Mouse (Mus musculus) thymus, adult 2 months (tissue): Measurements from ENCODE around the gene Gmpr2. TPM values are rescaled to one million over a fixed set of nuclear protein-coding genes. Genes with fewer than 3 reads are reported as not detected.

Experiments used
- DNase-seq: peaks from one replicate; pipeline ENCODE4 v3.0.0; 2021
- H3K27ac ChIP-seq: fragments of 200-500 bp; 2 replicates; pipeline ENCODE4 v1.5.1; 2012; ENCODE audit warnings: low read length, control low read depth; ENCODE audit not compliant: control insufficient read depth, insufficient read depth
- H3K27me3 ChIP-seq: fragments of 200-500 bp; 2 replicates; pipeline ENCODE4 v1.6.1; 2012; ENCODE audit warnings: mild to moderate bottlenecking, low read length, moderate library complexity, mixed read lengths; ENCODE audit not compliant: control insufficient read depth, insufficient read depth
- H3K36me3 ChIP-seq: fragments of 200-500 bp; 2 replicates; pipeline ENCODE4 v1.6.1; 2012; ENCODE audit warnings: mild to moderate bottlenecking, low read length, moderate library complexity; ENCODE audit not compliant: control insufficient read depth, insufficient read depth
- H3K4me1 ChIP-seq: fragments of 200-500 bp; replicated peaks from 2 replicates; pipeline ENCODE4 v1.6.1; 2012; ENCODE audit warnings: low read length; ENCODE audit not compliant: control insufficient read depth, insufficient read depth
- H3K4me3 ChIP-seq: fragments of 200-500 bp; 2 replicates; pipeline ENCODE4 v1.5.1; 2012; ENCODE audit warnings: mild to moderate bottlenecking, low read length, control low read depth, moderate library complexity; ENCODE audit not compliant: control insufficient read depth, insufficient read depth
- CTCF ChIP-seq: fragments of 200-500 bp; IDR thresholded peaks from 2 replicates; pipeline ENCODE4 v1.5.1; 2012; ENCODE audit warnings: mild to moderate bottlenecking, control low read depth, low read length, moderate library complexity, borderline replicate concordance; ENCODE audit not compliant: control insufficient read depth, poor library complexity, insufficient read depth; ENCODE audit errors: extremely low read depth
- POLR2A ChIP-seq: fragments of 200-500 bp; IDR thresholded peaks from 2 replicates; pipeline ENCODE4 v1.6.1; 2012; ENCODE audit warnings: mild to moderate bottlenecking, low read length, control low read depth, moderate library complexity; ENCODE audit not compliant: control insufficient read depth, poor library complexity, insufficient read depth; ENCODE audit errors: extremely low read depth
- WGBS: fragments of 180-500 bp; shearing (Covaris S2); methylation state at CpG from one replicate; pipeline ENCODE4 v1.1.7; 2018; 5-methylcytosine and 5-hydroxymethylcytosine counted together
- polyA plus RNA-seq: library from polyadenylated mRNA; depleted of rRNA; stranded (reverse); fragments of >200 nt; gene quantifications from 2 replicates; pipeline ENCODE4 v1.2.3, GENCODE M21; 2012; rRNA removed

Gene Gmpr2
- polyA plus RNA-seq, 1 experiment: 40.9 TPM

GRCm38 (mm10) chr14:55721700-55722437, 50.1 kb downstream of the Gmpr2 start, which contains the start of gene Rabggta:
Gene Rabggta (minus strand): TSS chr14:55722263.
- WGBS: under 1% methylated on average over 50 of the region's 50 CpGs
- peaks cover 22% of the 10 kb centered on the region for H3K4me1 ChIP-seq

GRCm38 (mm10) chr14:55722438-55722945, 50.8 kb downstream of the Gmpr2 start:
- peak; percentile 9 for DNase-seq
- Histone ChIP-seq H3K27ac (peak overlapping the region; percentile 49), H3K36me3 (no peaks in the 10 kb centered on the region), H3K27me3 (no peaks in the 10 kb centered on the region), H3K4me1 (peaks cover 22% of the 10 kb centered on the region), H3K4me3 (peak overlapping the region; percentile 78)
- no peak for TF ChIP-seq CTCF
- TF ChIP-seq POLR2A: no peak
- 35% methylated on average over 8 of the region's 8 CpGs for WGBS

More at GRCm38 (mm10) chr14:55721700-55722437, 50.1 kb downstream of the Gmpr2 start, which contains the start of gene Rabggta:
- peak; percentile 95 for DNase-seq
- Histone ChIP-seq H3K27me3 (no peaks in the 10 kb centered on the region), H3K4me3 (peak within 1 kb of the TSS; percentile 78), H3K36me3 (0 out of 2 replicates have a peak, but pooled peaks cover 3% of the 10 kb centered on the region), H3K27ac (peak within 1 kb of the TSS; percentile 55)
- peak; percentile 62; the same call in 1 of the 2 replicates for TF ChIP-seq POLR2A
- TF ChIP-seq CTCF: peak; percentile 95

GRCm38 (mm10) chr14:55723433-55723832, 51.7 kb downstream of the Gmpr2 start:
- TF ChIP-seq CTCF (no peak), POLR2A (no peak)
- Histone ChIP-seq H3K4me1 (peaks cover 22% of the 10 kb centered on the region), H3K27me3 (no peaks in the 10 kb centered on the region), H3K4me3 (no peak overlapping the region), H3K27ac (0 out of 2 replicates have a peak overlapping the region, but pooled peaks have one; percentile 22), H3K36me3 (no peaks in the 10 kb centered on the region)
- no peak for DNase-seq
- WGBS: 92% methylated on average over 7 of the region's 7 CpGs

- Histone ChIP-seq H3K27me3 (no peaks in the 10 kb centered on the region), H3K36me3 (no peaks in the 10 kb centered on the region), H3K4me3 (no peak overlapping the region), H3K4me1 (peaks cover 22% of the 10 kb centered on the region), H3K27ac (peak overlapping the region; percentile 92)
- peak; percentile 23; the same call in 1 of the 2 replicates for TF ChIP-seq POLR2A
- TF ChIP-seq CTCF: no peak
- DNase-seq: peak; percentile 81
- 5% methylated on average over 8 of the region's 8 CpGs for WGBS
Observed at GRCm38 (mm10) chr14:55724411-55724871, 52.7 kb downstream of the Gmpr2 start.

GRCm38 (mm10) chr14:55726261-55726660, 54.5 kb downstream of the Gmpr2 start:
- peaks cover 22% of the 10 kb centered on the region for H3K4me1 ChIP-seq
- no peak for DNase-seq
- TF ChIP-seq CTCF (no peak), POLR2A (no peak)
- no peaks in the 10 kb centered on the region for H3K27me3 ChIP-seq
- no peaks in the 10 kb centered on the region for H3K36me3 ChIP-seq
- no peak overlapping the region for H3K27ac ChIP-seq
- H3K4me3 ChIP-seq: no peak overlapping the region

- Histone ChIP-seq H3K27ac (no peak overlapping the region), H3K36me3 (no peaks in the 10 kb centered on the region), H3K4me3 (no peak overlapping the region), H3K27me3 (no peaks in the 10 kb centered on the region), H3K4me1 (peaks cover 15% of the 10 kb centered on the region)
- no peak for DNase-seq
- 56% methylated on average over 8 of the region's 8 CpGs for WGBS
- TF ChIP-seq POLR2A (no peak), CTCF (no peak)
Observed at GRCm38 (mm10) chr14:55727889-55728685, 56.3 kb downstream of the Gmpr2 start.

Other genes starting within 250 kb of the Gmpr2 start
- gene Dhrs4, start 193.2 kb upstream of the Gmpr2 start, polyA plus RNA-seq: 38.3 and 46.8 TPM in 2 replicates
- gene Carmil3, start 181.3 kb upstream of the Gmpr2 start, polyA plus RNA-seq: 20.6 and 25.4 TPM in 2 replicates
- 0.98 and 1.0 TPM in 2 replicates for gene Cpne6, start 161.5 kb upstream of the Gmpr2 start, polyA plus RNA-seq
- 0.50 and 0.70 TPM in 2 replicates for gene Nrl, start 147.0 kb upstream of the Gmpr2 start, polyA plus RNA-seq
- 13.2 and 13.3 TPM in 2 replicates for gene Pck2, start 131.7 kb upstream of the Gmpr2 start, polyA plus RNA-seq
- 76.8 and 77.7 TPM in 2 replicates for gene Dcaf11, start 111.9 kb upstream of the Gmpr2 start, polyA plus RNA-seq
- 8.2 and 8.3 TPM in 2 replicates for gene A730061H03Rik, start 111.5 kb upstream of the Gmpr2 start, polyA plus RNA-seq
- 1.7 and 20.2 TPM in 2 replicates for gene Fitm1, start 96.3 kb upstream of the Gmpr2 start, polyA plus RNA-seq
- 129 and 136 TPM in 2 replicates for gene Psme1, start 93.8 kb upstream of the Gmpr2 start, polyA plus RNA-seq
- gene Emc9, start 86.6 kb upstream of the Gmpr2 start, polyA plus RNA-seq: 7.4 and 13.4 TPM in 2 replicates
- 98.7 and 104 TPM in 2 replicates for gene Psme2, start 80.8 kb upstream of the Gmpr2 start, polyA plus RNA-seq
- 84.0 and 89.3 TPM in 2 replicates for gene Rnf31, start 80.2 kb upstream of the Gmpr2 start, polyA plus RNA-seq
- 135 and 162 TPM in 2 replicates for gene Irf9, start 68.4 kb upstream of the Gmpr2 start, polyA plus RNA-seq
- gene Rec8, start 53.9 kb upstream of the Gmpr2 start, polyA plus RNA-seq: 2.9 and 3.7 TPM in 2 replicates
- 68.1 and 71.6 TPM in 2 replicates for gene Ipo4, start 36.0 kb upstream of the Gmpr2 start, polyA plus RNA-seq
- gene Gm49378, start 34.0 kb upstream of the Gmpr2 start, polyA plus RNA-seq: 10.2 and 10.9 TPM in 2 replicates
- 98.1 and 102 TPM in 2 replicates for gene Tm9sf1, start 28.1 kb upstream of the Gmpr2 start, polyA plus RNA-seq
- 2.2 and 2.6 TPM in 2 replicates for gene Tssk4, start 21.8 kb upstream of the Gmpr2 start, polyA plus RNA-seq
- 34.7 and 45.8 TPM in 2 replicates for gene Mdp1, start 11.4 kb upstream of the Gmpr2 start, polyA plus RNA-seq
- 292 and 416 TPM in 2 replicates for gene Nedd8, start 183 bp downstream of the Gmpr2 start, polyA plus RNA-seq
- 51.5 and 51.9 TPM in 2 replicates for gene Tinf2, start 9.9 kb downstream of the Gmpr2 start, polyA plus RNA-seq
- gene Tgm1, start 42.0 kb downstream of the Gmpr2 start, polyA plus RNA-seq: 7.2 and 8.2 TPM in 2 replicates
- 80.5 and 84.9 TPM in 2 replicates for gene Rabggta, start 50.3 kb downstream of the Gmpr2 start, polyA plus RNA-seq
- 78.9 and 93.5 TPM in 2 replicates for gene Dhrs1, start 73.7 kb downstream of the Gmpr2 start, polyA plus RNA-seq
- 41.5 and 43.6 TPM in 2 replicates for gene Nop9, start 73.8 kb downstream of the Gmpr2 start, polyA plus RNA-seq
- 1.8 and 2.7 TPM in 2 replicates for gene Cideb, start 86.5 kb downstream of the Gmpr2 start, polyA plus RNA-seq
- gene Ltb4r2, start 89.5 kb downstream of the Gmpr2 start, polyA plus RNA-seq: 1.7 and 1.8 TPM in 2 replicates
- gene Ltb4r1, start 94.0 kb downstream of the Gmpr2 start, polyA plus RNA-seq: 2.6 and 2.8 TPM in 2 replicates
- 7.4 and 11.2 TPM in 2 replicates for gene Adcy4, start 112.2 kb downstream of the Gmpr2 start, polyA plus RNA-seq
- gene Ripk3, start 116.9 kb downstream of the Gmpr2 start, polyA plus RNA-seq: 66.8 and 84.4 TPM in 2 replicates
- 2.3 and 2.7 TPM in 2 replicates for gene Nfatc4, start 151.2 kb downstream of the Gmpr2 start, polyA plus RNA-seq
- 2.0 and 2.1 TPM in 2 replicates for gene Nynrin, start 182.1 kb downstream of the Gmpr2 start, polyA plus RNA-seq
- 0.04 and 0.09 TPM in 2 replicates for gene Cbln3, start 212.5 kb downstream of the Gmpr2 start, polyA plus RNA-seq
- gene Khnyn, start 213.0 kb downstream of the Gmpr2 start, polyA plus RNA-seq: 33.7 and 35.5 TPM in 2 replicates
- gene Sdr39u1, start 228.4 kb downstream of the Gmpr2 start, polyA plus RNA-seq: 50.2 and 54.8 TPM in 2 replicates